Mouse (Mus musculus): ENCODE data around the gene Nrgn. TPM values are rescaled to one million over a fixed set of nuclear protein-coding genes. Genes with fewer than 3 reads are reported as not detected.

The Nrgn gene
- total RNA-seq, 2 experiments from 2014 or later: 4.1 to 6.7 TPM

Other genes with a start within 250 kb of the Nrgn start
- gene Ccdc15, start 204.5 kb downstream of the Nrgn start, total RNA-seq (2021): 1 to 10 TPM; 6.0 TPM
- gene Hepacam, start 185.6 kb downstream of the Nrgn start, total RNA-seq (2021): under 1 TPM; 0.31 to 0.45 TPM
- 10 to 100 TPM; 31.3 to 32.9 TPM for gene Robo4, start 151.0 kb downstream of the Nrgn start, total RNA-seq (2021)
- gene Robo3, start 119.7 kb downstream of the Nrgn start, total RNA-seq (2021): 1 to 10 TPM in 1 of 2 experiments, under 1 TPM in 1; 0.56 to 1.0 TPM
- 10 to 100 TPM; 31.3 to 33.2 TPM for gene Msantd2, start 63.6 kb downstream of the Nrgn start, total RNA-seq (2021)
- 10 to 100 TPM; 51.7 to 55.5 TPM for gene Esam, start 24.8 kb downstream of the Nrgn start, total RNA-seq (2021)
- 1 to 10 TPM; 5.8 to 7.3 TPM for gene Vsig2, start 13.6 kb downstream of the Nrgn start, total RNA-seq (2021)
- 10 to 100 TPM; 17.4 to 18.4 TPM for gene Siae, start 2.8 kb upstream of the Nrgn start, total RNA-seq (2021)
- 1 to 10 TPM; 2.3 to 3.4 TPM for gene Spa17, start 60.8 kb upstream of the Nrgn start, total RNA-seq (2021)
- 100 to 1,000 TPM; 102 to 112 TPM for gene Tbrg1, start 104.4 kb upstream of the Nrgn start, total RNA-seq (2021)
- not detected for gene Panx3, start 116.3 kb upstream of the Nrgn start, total RNA-seq (2021)
- not detected for gene Olfr160, start 163.3 kb upstream of the Nrgn start, total RNA-seq (2021)
- gene Olfr874, start 192.2 kb upstream of the Nrgn start, total RNA-seq (2021): not detected
- not detected for gene Olfr875, start 219.0 kb upstream of the Nrgn start, total RNA-seq (2021)

Data from adrenal gland, postnatal 4 days (tissue).